Comparison of ENCODE assay signal across 9 mouse cellular contexts in genomic region chr11:87664521-87664920, GRCm38 (mm10). TPM values are rescaled to one million over a fixed set of nuclear protein-coding genes. Genes with fewer than 3 reads are reported as not detected.
DNase-seq lines count a peak whose midpoint lies in the region; ATAC-seq and TF ChIP-seq lines count a peak whose summit lies in the region.
"Had no signal": no experiment of that assay in that cellular context is flagged by ENCODE, and none has a peak within 500 bp of the region (broad histone marks: within the 10 kb centered on the region; RNA-seq: fewer than 3 reads in every experiment).

No protein-coding gene starts in this region.

- H3K9me3 ChIP-seq in hindbrain, embryonic 12.5 days (replicated peaks) = no peaks in the 10 kb centered on the region
- no peaks in the 10 kb centered on the region for H3K9me3 ChIP-seq in hindbrain, embryonic 13.5 days
- H3K9me3 ChIP-seq in E14TG2a.4 (ENCODE audit: low read length) = no peaks in the 10 kb centered on the region
- no peaks in the 10 kb centered on the region for H3K9me3 ChIP-seq in liver, embryonic 11.5 days (ENCODE audit: control insufficient read depth, low read length)

- no peak for TF ChIP-seq POLR2A in bone marrow, adult 2 months (IDR thresholded peaks at IDR 0.05; ENCODE audit: borderline replicate concordance, control insufficient read depth, low read depth, low read length)

- peaks cover 6% of the 10 kb centered on the region; the same call in 1 of the 2 replicates for H3K4me1 ChIP-seq in hindbrain, embryonic 12.5 days
- H3K4me1 ChIP-seq in hindbrain, embryonic 13.5 days (replicated peaks) = peaks cover 6% of the 10 kb centered on the region; the same call in 1 of the 2 replicates
- peaks cover 10% of the 10 kb centered on the region for H3K4me1 ChIP-seq in E14TG2a.4 (replicated peaks; ENCODE audit: low read depth, low read length)
- H3K4me1 ChIP-seq in bone marrow, adult 2 months (ENCODE audit: control insufficient read depth, insufficient read depth, low read length) = no peaks in the 10 kb centered on the region
- H3K4me1 ChIP-seq in liver, embryonic 11.5 days (replicated peaks; ENCODE audit: control insufficient read depth, insufficient read depth, low read length) = peaks cover 6% of the 10 kb centered on the region; the same call in 1 of the 2 replicates

- WGBS in hindbrain, embryonic 12.5 days = 83% methylated on average over 12 of the region's 12 CpGs
- WGBS in hindbrain, embryonic 13.5 days = 85% methylated on average over 12 of the region's 12 CpGs
- 82% methylated on average over 12 of the region's 12 CpGs for WGBS in bone marrow, adult 2 months
- 72% methylated on average over 12 of the region's 12 CpGs for WGBS in liver, embryonic 11.5 days

- H3K4me3 ChIP-seq in hindbrain, embryonic 12.5 days = no peak overlapping the region
- H3K4me3 ChIP-seq in hindbrain, embryonic 13.5 days = no peak overlapping the region
- H3K4me3 ChIP-seq in E14TG2a.4 (replicated peaks; ENCODE audit: low read length) = peak overlapping the region; percentile 27
- H3K4me3 ChIP-seq in bone marrow, adult 2 months (replicated peaks; ENCODE audit: control insufficient read depth, low read depth, low read length) = peak overlapping the region; percentile 0
- peak overlapping the region; percentile 45 for H3K4me3 ChIP-seq in liver, embryonic 11.5 days (ENCODE audit: low read depth, low read length)

- peaks cover 21% of the 10 kb centered on the region for H3K27me3 ChIP-seq in hindbrain, embryonic 12.5 days
- peaks cover 24% of the 10 kb centered on the region for H3K27me3 ChIP-seq in hindbrain, embryonic 13.5 days
- H3K27me3 ChIP-seq in E14TG2a.4 (ENCODE audit: insufficient read depth, low read length) = peaks cover 15% of the 10 kb centered on the region
- H3K27me3 ChIP-seq in liver, embryonic 11.5 days (replicated peaks; ENCODE audit: control insufficient read depth, insufficient read depth, low read length) = no peaks in the 10 kb centered on the region

- ATAC-seq in hindbrain, embryonic 12.5 days (ENCODE audit: low FRiP score) = no peak
- ATAC-seq in hindbrain, embryonic 13.5 days (ENCODE audit: low FRiP score) = no peak
- ATAC-seq in liver, embryonic 11.5 days (replicated peaks; ENCODE audit: low FRiP score) = no peak
- no peak for ATAC-seq in inflammation-experienced regulatory T-cells, adult 6 months

- DNase-seq in liver, embryonic 11.5 days (ENCODE audit: low spot score) = no peak
- no peak for DNase-seq in left cerebral cortex, postnatal 36 days (ENCODE audit: low spot score in 2 of 2)
- DNase-seq: cerebellum, adult 9-10 months; gastrocnemius, postnatal 36 days had no signal

- intact Hi-C loops in left cerebral cortex, postnatal 36 days (cut with DNase I) = loop anchor here (5.0 kb wide), 1 partner anchor 98 kb away; the partner anchor contains the start of gene Tspoap1

- no peak overlapping the region for H3K27ac ChIP-seq in hindbrain, embryonic 12.5 days
- no peak overlapping the region for H3K27ac ChIP-seq in hindbrain, embryonic 13.5 days
- no peak overlapping the region for H3K27ac ChIP-seq in bone marrow, adult 2 months (ENCODE audit: control insufficient read depth, insufficient read depth, low read depth, low read length, poor library complexity)
- peak overlapping the region; percentile 35; the same call in 1 of the 2 replicates for H3K27ac ChIP-seq in liver, embryonic 11.5 days (ENCODE audit: low read depth, low read length)

- no peaks in the 10 kb centered on the region for H3K36me3 ChIP-seq in hindbrain, embryonic 12.5 days
- H3K36me3 ChIP-seq in hindbrain, embryonic 13.5 days = no peaks in the 10 kb centered on the region
- no peaks in the 10 kb centered on the region for H3K36me3 ChIP-seq in E14TG2a.4 (ENCODE audit: insufficient read depth, low read length)
- H3K36me3 ChIP-seq in liver, embryonic 11.5 days (ENCODE audit: control insufficient read depth, insufficient read depth, low read length) = no peaks in the 10 kb centered on the region

- TF ChIP-seq CTCF in E14TG2a.4 (conservative IDR thresholded peaks at IDR 0.05; ENCODE audit: low read length) = no peak
- no peak for TF ChIP-seq CTCF in bone marrow, adult 2 months (IDR thresholded peaks at IDR 0.05; ENCODE audit: control insufficient read depth, insufficient read depth, low read length)

- H3K9ac ChIP-seq in hindbrain, embryonic 12.5 days = no peak overlapping the region
- no peak overlapping the region for H3K9ac ChIP-seq in hindbrain, embryonic 13.5 days
- peak overlapping the region; percentile 25 for H3K9ac ChIP-seq in liver, embryonic 11.5 days (ENCODE audit: low read depth, low read length)

- 0 out of 2 replicates have a peak overlapping the region, but pooled peaks have one; percentile 9 for H3K4me2 ChIP-seq in hindbrain, embryonic 12.5 days (replicated peaks)
- no peak overlapping the region for H3K4me2 ChIP-seq in hindbrain, embryonic 13.5 days
- peak overlapping the region; percentile 67 for H3K4me2 ChIP-seq in liver, embryonic 11.5 days

RNA-seq across cellular contexts. Expression of gene Rnf43, which starts 2.0 kb away (rescaled TPM):
- polyA plus RNA-seq in hindbrain, embryonic 12.5 days (2016; fragmentation: Nextera tagmentation; extraction: Ambion mirVana) = 2.1 and 4.4 TPM in 2 replicates
- polyA plus RNA-seq in hindbrain, embryonic 13.5 days (2015; fragmentation: Nextera tagmentation; extraction: Ambion mirVana) = 0.71 and 0.75 TPM in 2 replicates
- polyA plus RNA-seq in bone marrow, adult 2 months (2011; ENCODE audit: insufficient read depth, insufficient read length, low replicate concordance, missing spikeins) = 0.97 and 3.9 TPM in 2 replicates
- 8.2 and 10.0 TPM in 2 replicates for polyA plus RNA-seq in liver, embryonic 11.5 days (2014; fragmentation: Nextera tagmentation; extraction: Ambion mirVana)
- polyA plus RNA-seq in inflammation-experienced regulatory T-cells, adult 6 months (2017; shearing (Covaris generic)) = 10 to 100 TPM; 35.2 to 53.0 (median 47.2) TPM
- total RNA-seq in left cerebral cortex, postnatal 36 days (2021) = 1 to 10 TPM; 2.8 to 2.9 TPM

RNA-seq across cellular contexts. Expression of gene Hsf5, which starts 47.6 kb away (rescaled TPM):
- 0.43 and 0.45 TPM in 2 replicates for polyA plus RNA-seq in hindbrain, embryonic 12.5 days (2016; fragmentation: Nextera tagmentation; extraction: Ambion mirVana)
- polyA plus RNA-seq in hindbrain, embryonic 13.5 days (2015; fragmentation: Nextera tagmentation; extraction: Ambion mirVana) = 0.51 and 0.63 TPM in 2 replicates
- polyA plus RNA-seq in bone marrow, adult 2 months (2011; ENCODE audit: insufficient read depth, insufficient read length, low replicate concordance, missing spikeins) = not detected in 2 replicates
- 0.08 and 0.10 TPM in 2 replicates for polyA plus RNA-seq in liver, embryonic 11.5 days (2014; fragmentation: Nextera tagmentation; extraction: Ambion mirVana)
- under 1 TPM; 0.21 to 0.34 (median 0.23) TPM for polyA plus RNA-seq in inflammation-experienced regulatory T-cells, adult 6 months (2017; shearing (Covaris generic))
- total RNA-seq in left cerebral cortex, postnatal 36 days (2021) = under 1 TPM; 0.42 to 0.57 TPM
- total RNA-seq: gastrocnemius, postnatal 36 days had no signal

Comparison
In these comparisons a context has a peak if more than half of its experiments do, and no peak if none do; other contexts are left out.
1. H3K4me3 ChIP-seq: peak in E14TG2a.4 (single experiment), bone marrow, adult 2 months (single experiment) and liver, embryonic 11.5 days (single experiment); none in hindbrain, embryonic 12.5 days (single experiment) and hindbrain, embryonic 13.5 days (single experiment).